Mouse (Mus musculus): ENCODE results near the gene Zfp536. TPM values are rescaled to one million over a fixed set of nuclear protein-coding genes. Genes with fewer than 3 reads are reported as not detected.
A peak's percentile ranks its signal among the peaks of the same experiment; 100 is the strongest.

Gene Zfp536
- polyA plus RNA-seq, 1 experiment from 2014 or later: 3.2 TPM

- H3K27me3 ChIP-seq (replicated peaks; ENCODE audit: insufficient read depth, low read length): no peaks in the 10 kb centered on the region
Observed at GRCm38 (mm10) chr7:37602871-37603524, 170.4 kb downstream of the Zfp536 start.

GRCm38 (mm10) chr7:37600318-37600717 is 173.1 kb downstream of the Zfp536 start:
- H3K36me3 ChIP-seq (ENCODE audit: insufficient read depth, low read length): no peaks in the 10 kb centered on the region
- no peak overlapping the region for H3K9ac ChIP-seq (replicated peaks; ENCODE audit: low read depth)
- no peak overlapping the region for H3K4me2 ChIP-seq (replicated peaks; ENCODE audit: low read depth, low read length)
- no peak for ATAC-seq
- H3K4me3 ChIP-seq (ENCODE audit: low read depth, low read length): no peak overlapping the region
- H3K9me3 ChIP-seq (ENCODE audit: low read length): no peaks in the 10 kb centered on the region
- 85% methylated on average over 4 of the region's 4 CpGs for WGBS
- DNase-seq (ENCODE audit: low spot score): no peak
- H3K4me1 ChIP-seq (ENCODE audit: insufficient read depth, low read depth, low read length): no peaks in the 10 kb centered on the region
- H3K27ac ChIP-seq (ENCODE audit: low read length): no peak overlapping the region
- TF ChIP-seq CTCF (IDR thresholded peaks at IDR 0.05): no peak
- TF ChIP-seq EP300 (IDR thresholded peaks at IDR 0.05): no peak
- no peaks in the 10 kb centered on the region for H3K27me3 ChIP-seq (replicated peaks; ENCODE audit: insufficient read depth, low read length)

More at GRCm38 (mm10) chr7:37602871-37603524, 170.4 kb downstream of the Zfp536 start:
- no peak for DNase-seq (ENCODE audit: low spot score)
- no peak for TF ChIP-seq CTCF (IDR thresholded peaks at IDR 0.05)
- no peak for TF ChIP-seq EP300 (IDR thresholded peaks at IDR 0.05)
- no peak for ATAC-seq
- Histone ChIP-seq H3K36me3 (ENCODE audit: insufficient read depth, low read length) (no peaks in the 10 kb centered on the region), H3K4me3 (ENCODE audit: low read depth, low read length) (no peak overlapping the region), H3K4me1 (ENCODE audit: insufficient read depth, low read depth, low read length) (no peaks in the 10 kb centered on the region), H3K4me2 (replicated peaks; ENCODE audit: low read depth, low read length) (no peak overlapping the region), H3K9ac (replicated peaks; ENCODE audit: low read depth) (no peak overlapping the region), H3K9me3 (ENCODE audit: low read length) (no peaks in the 10 kb centered on the region), H3K27ac (ENCODE audit: low read length) (no peak overlapping the region)
- WGBS: 63% methylated on average over 9 of the region's 9 CpGs

GRCm38 (mm10) chr7:37594211-37595030 is 179.0 kb downstream of the Zfp536 start:
- Histone ChIP-seq H3K36me3 (ENCODE audit: insufficient read depth, low read length) (no peaks in the 10 kb centered on the region), H3K27ac (ENCODE audit: low read length) (no peak overlapping the region), H3K9me3 (ENCODE audit: low read length) (no peaks in the 10 kb centered on the region), H3K27me3 (replicated peaks; ENCODE audit: insufficient read depth, low read length) (no peaks in the 10 kb centered on the region), H3K4me2 (replicated peaks; ENCODE audit: low read depth, low read length) (no peak overlapping the region), H3K9ac (replicated peaks; ENCODE audit: low read depth) (no peak overlapping the region), H3K4me1 (ENCODE audit: insufficient read depth, low read depth, low read length) (no peaks in the 10 kb centered on the region), H3K4me3 (ENCODE audit: low read depth, low read length) (no peak overlapping the region)
- WGBS: 58% methylated on average over 12 of the region's 12 CpGs
- ATAC-seq (0 out of 2 replicates have a peak, but pooled peaks have one; percentile 21), DNase-seq (ENCODE audit: low spot score) (peak; percentile 69)
- no peak for TF ChIP-seq CTCF (IDR thresholded peaks at IDR 0.05)
- no peak for TF ChIP-seq EP300 (IDR thresholded peaks at IDR 0.05)

GRCm38 (mm10) chr7:37593566-37593965 is 179.9 kb downstream of the Zfp536 start:
- H3K4me2 ChIP-seq (replicated peaks; ENCODE audit: low read depth, low read length): no peak overlapping the region
- 88% methylated on average over 6 of the region's 6 CpGs for WGBS
- H3K9ac ChIP-seq (replicated peaks; ENCODE audit: low read depth): no peak overlapping the region
- TF ChIP-seq EP300 (IDR thresholded peaks at IDR 0.05) (no peak), CTCF (IDR thresholded peaks at IDR 0.05) (no peak)
- no peak overlapping the region for H3K4me3 ChIP-seq (ENCODE audit: low read depth, low read length)
- no peak for DNase-seq (ENCODE audit: low spot score)
- no peak overlapping the region for H3K27ac ChIP-seq (ENCODE audit: low read length)
- no peaks in the 10 kb centered on the region for H3K27me3 ChIP-seq (replicated peaks; ENCODE audit: insufficient read depth, low read length)
- H3K36me3 ChIP-seq (ENCODE audit: insufficient read depth, low read length): no peaks in the 10 kb centered on the region
- no peak for ATAC-seq
- no peaks in the 10 kb centered on the region for H3K4me1 ChIP-seq (ENCODE audit: insufficient read depth, low read depth, low read length)
- no peaks in the 10 kb centered on the region for H3K9me3 ChIP-seq (ENCODE audit: low read length)

GRCm38 (mm10) chr7:37586694-37587093 is 186.7 kb downstream of the Zfp536 start:
- TF ChIP-seq EP300 (IDR thresholded peaks at IDR 0.05) (no peak), CTCF (IDR thresholded peaks at IDR 0.05) (no peak)
- ATAC-seq: no peak
- H3K27ac ChIP-seq (ENCODE audit: low read length): no peak overlapping the region
- H3K36me3 ChIP-seq (ENCODE audit: insufficient read depth, low read length): no peaks in the 10 kb centered on the region
- 88% methylated on average over 13 of the region's 13 CpGs for WGBS
- H3K9me3 ChIP-seq (ENCODE audit: low read length): no peaks in the 10 kb centered on the region
- no peaks in the 10 kb centered on the region for H3K27me3 ChIP-seq (replicated peaks; ENCODE audit: insufficient read depth, low read length)
- no peaks in the 10 kb centered on the region for H3K4me1 ChIP-seq (ENCODE audit: insufficient read depth, low read depth, low read length)
- DNase-seq (ENCODE audit: low spot score): no peak
- no peak overlapping the region for H3K4me2 ChIP-seq (replicated peaks; ENCODE audit: low read depth, low read length)
- no peak overlapping the region for H3K4me3 ChIP-seq (ENCODE audit: low read depth, low read length)
- H3K9ac ChIP-seq (replicated peaks; ENCODE audit: low read depth): no peak overlapping the region

- Histone ChIP-seq H3K27ac (ENCODE audit: low read length) (no peak overlapping the region), H3K27me3 (replicated peaks; ENCODE audit: insufficient read depth, low read length) (no peaks in the 10 kb centered on the region), H3K9me3 (ENCODE audit: low read length) (no peaks in the 10 kb centered on the region), H3K4me2 (replicated peaks; ENCODE audit: low read depth, low read length) (no peak overlapping the region), H3K9ac (replicated peaks; ENCODE audit: low read depth) (no peak overlapping the region), H3K4me3 (ENCODE audit: low read depth, low read length) (no peak overlapping the region), H3K36me3 (ENCODE audit: insufficient read depth, low read length) (no peaks in the 10 kb centered on the region), H3K4me1 (ENCODE audit: insufficient read depth, low read depth, low read length) (no peaks in the 10 kb centered on the region)
- WGBS: 65% methylated on average over 3 of the region's 3 CpGs
- no peak for DNase-seq (ENCODE audit: low spot score)
- TF ChIP-seq CTCF (IDR thresholded peaks at IDR 0.05): no peak
- no peak for ATAC-seq
Observed at GRCm38 (mm10) chr7:37581262-37581661, 192.2 kb downstream of the Zfp536 start.

Data from lung, postnatal 0 days (tissue).